Mouse (Mus musculus): ENCODE measurements at regions not wholly inside any gene's neighbourhood (a gene's known extent, or its start where the extent isn't known, plus 50 kb on each side); places are given as distances from the start of the nearest gene placed in this dataset.

DNA sequence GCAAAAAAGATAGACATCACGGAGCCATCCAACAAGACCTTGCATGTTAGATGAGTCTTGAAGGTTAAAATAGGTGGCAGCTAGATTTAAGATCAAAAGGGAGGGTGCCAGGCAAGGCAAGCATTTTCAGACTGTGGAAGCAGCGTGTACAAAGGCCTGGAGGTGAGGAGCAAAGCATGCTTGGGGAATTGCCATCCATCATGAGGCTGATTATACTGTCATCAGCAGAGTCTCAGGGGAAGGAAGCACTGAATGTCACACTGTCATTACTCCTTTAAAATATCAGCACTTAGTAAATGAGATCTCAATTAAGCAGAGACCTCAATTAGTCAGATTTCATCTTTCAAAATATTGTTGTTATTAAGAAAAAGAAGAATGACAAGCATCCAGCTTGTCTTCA lies 561.0 kb upstream of the Slit2 start:
- TF ChIP-seq POLR2A (IDR thresholded peaks at IDR 0.05; ENCODE audit: borderline replicate concordance, insufficient read depth, low read length) = no peak
- no peak for TF ChIP-seq CTCF (IDR thresholded peaks at IDR 0.05; ENCODE audit: borderline replicate concordance, insufficient read depth, low read depth, low read length)
